Mouse (Mus musculus) testis, postnatal 10 days (tissue): ENCODE data around the gene Ogg1.

Experiments
- DNase-seq: peaks from one replicate; pipeline ENCODE4 v3.0.0; 2021; ENCODE audit warnings: low spot score

Ogg1 gene

GRCm38 (mm10) chr6:113370194-113370929 is 43.6 kb downstream of the Ogg1 start:
- no peak for DNase-seq

GRCm38 (mm10) chr6:113373491-113373890 is 46.7 kb downstream of the Ogg1 start:
- no peak for DNase-seq

- no peak for DNase-seq
These were observed 50.4 kb downstream of the Ogg1 start for GRCm38 (mm10) chr6:113377172-113377495.

- peak; percentile 93 for DNase-seq
These were observed 51.0 kb downstream of the Ogg1 start, which contains the start of the genes Tada3 and Arpc4 for GRCm38 (mm10) chr6:113377496-113378385. TSS of gene Tada3 (minus strand) at chr6:113377883. TSS of gene Arpc4 (plus strand) at chr6:113378115.

GRCm38 (mm10) chr6:113379246-113379645 is 52.5 kb downstream of the Ogg1 start:
- no peak for DNase-seq

- no peak for DNase-seq
These were observed 53.7 kb downstream of the Ogg1 start for GRCm38 (mm10) chr6:113380480-113380879.

- no peak for DNase-seq
These were observed 57.7 kb downstream of the Ogg1 start for GRCm38 (mm10) chr6:113384351-113384927.
